Mouse (Mus musculus): ENCODE results near the gene Prkg1. TPM values are rescaled to one million over a fixed set of nuclear protein-coding genes. Genes with fewer than 3 reads are reported as not detected.

Prkg1 gene
- polyA plus RNA-seq, 2 experiments from 2014 or later: 0.39 TPM; not detected in 1

GRCm38 (mm10) chr19:31743241-31744045 lies 21.4 kb downstream of the Prkg1 start:
- no peak for ATAC-seq

- ATAC-seq: no peak
Observed at GRCm38 (mm10) chr19:31714900-31715299, 49.9 kb downstream of the Prkg1 start.

- ATAC-seq: no peak
Observed at GRCm38 (mm10) chr19:31714418-31714817, 50.4 kb downstream of the Prkg1 start.

- no peak for ATAC-seq
Observed at GRCm38 (mm10) chr19:31713321-31713720, 51.5 kb downstream of the Prkg1 start.

- ATAC-seq: no peak
Observed at GRCm38 (mm10) chr19:31710336-31710735, 54.5 kb downstream of the Prkg1 start.

- ATAC-seq: no peak
Observed at GRCm38 (mm10) chr19:31703991-31704390, 60.8 kb downstream of the Prkg1 start.

- ATAC-seq: no peak
Observed at GRCm38 (mm10) chr19:31698916-31699315, 65.9 kb downstream of the Prkg1 start.

GRCm38 (mm10) chr19:31680821-31681220 lies 84.0 kb downstream of the Prkg1 start:
- no peak for ATAC-seq

- no peak for ATAC-seq
Observed at GRCm38 (mm10) chr19:31678324-31678723, 86.5 kb downstream of the Prkg1 start.

- ATAC-seq: no peak
Observed at GRCm38 (mm10) chr19:31671726-31672125, 93.1 kb downstream of the Prkg1 start.

GRCm38 (mm10) chr19:31665007-31665406 lies 99.8 kb downstream of the Prkg1 start:
- no peak for ATAC-seq

GRCm38 (mm10) chr19:31664159-31664991 lies 100.5 kb downstream of the Prkg1 start:
- no peak for ATAC-seq

GRCm38 (mm10) chr19:31663437-31664158 lies 101.2 kb downstream of the Prkg1 start:
- ATAC-seq: no peak

GRCm38 (mm10) chr19:31662802-31663201 lies 102.0 kb downstream of the Prkg1 start:
- no peak for ATAC-seq

- ATAC-seq: no peak
Observed at GRCm38 (mm10) chr19:31658751-31659397, 106.0 kb downstream of the Prkg1 start.

GRCm38 (mm10) chr19:31656256-31656655 lies 108.6 kb downstream of the Prkg1 start:
- no peak for ATAC-seq

- ATAC-seq: no peak
Observed at GRCm38 (mm10) chr19:31655826-31656225, 109.0 kb downstream of the Prkg1 start.

- no peak for ATAC-seq
Observed at GRCm38 (mm10) chr19:31654022-31654421, 110.8 kb downstream of the Prkg1 start.

GRCm38 (mm10) chr19:31650452-31650851 lies 114.4 kb downstream of the Prkg1 start:
- no peak for ATAC-seq

GRCm38 (mm10) chr19:31647492-31647891 lies 117.3 kb downstream of the Prkg1 start:
- no peak for ATAC-seq

- no peak for ATAC-seq
Observed at GRCm38 (mm10) chr19:31630899-31631869, 133.6 kb downstream of the Prkg1 start.

Data from CD4-positive, CD25-positive, alpha-beta regulatory T cell, adult 4 months (primary cell).